Mouse (Mus musculus): ENCODE data around the gene Camk1.

Camk1 gene

GRCm38 (mm10) chr6:113343177-113344092 is at the start of gene Camk1:
Gene Camk1 (minus strand): TSS chr6:113343984.
- peak; percentile 82 to 86 for DNase-seq (ENCODE audit: low spot score in 2 of 2)

- DNase-seq (ENCODE audit: low spot score in 2 of 2): peak; percentile 71 to 74
Observed at GRCm38 (mm10) chr6:113392387-113393071, 48.7 kb upstream of the Camk1 start.

- no peak for DNase-seq (ENCODE audit: low spot score in 2 of 2)
Observed at GRCm38 (mm10) chr6:113392015-113392386, 48.2 kb upstream of the Camk1 start.

- DNase-seq (ENCODE audit: low spot score in 2 of 2): no peak
Observed at GRCm38 (mm10) chr6:113390715-113391114, 46.9 kb upstream of the Camk1 start.

GRCm38 (mm10) chr6:113388960-113389359 is 45.2 kb upstream of the Camk1 start, which contains the start of gene Ttll3:
Gene Ttll3 (plus strand): TSS chr6:113389260.
- DNase-seq (ENCODE audit: low spot score in 2 of 2): no peak

- DNase-seq (ENCODE audit: low spot score in 2 of 2): no peak
Observed at GRCm38 (mm10) chr6:113386025-113386424, 42.2 kb upstream of the Camk1 start.

- DNase-seq (ENCODE audit: low spot score in 2 of 2): no peak
Observed at GRCm38 (mm10) chr6:113385160-113385714, 41.5 kb upstream of the Camk1 start.

- DNase-seq (ENCODE audit: low spot score in 2 of 2): peak; percentile 62 to 75
Observed at GRCm38 (mm10) chr6:113384351-113384927, 40.7 kb upstream of the Camk1 start.

- DNase-seq (ENCODE audit: low spot score in 2 of 2): no peak
Observed at GRCm38 (mm10) chr6:113380480-113380879, 36.7 kb upstream of the Camk1 start.

- DNase-seq (ENCODE audit: low spot score in 2 of 2): no peak
Observed at GRCm38 (mm10) chr6:113379246-113379645, 35.5 kb upstream of the Camk1 start.

- DNase-seq (ENCODE audit: low spot score in 2 of 2): peak; percentile 94
Observed at GRCm38 (mm10) chr6:113377496-113378385, 34.0 kb upstream of the Camk1 start, which contains the start of the genes Tada3 and Arpc4. Gene Tada3 (minus strand): TSS chr6:113377883. Gene Arpc4 (plus strand): TSS chr6:113378115.

- no peak for DNase-seq (ENCODE audit: low spot score in 2 of 2)
Observed at GRCm38 (mm10) chr6:113377172-113377495, 33.4 kb upstream of the Camk1 start.

- no peak for DNase-seq (ENCODE audit: low spot score in 2 of 2)
Observed at GRCm38 (mm10) chr6:113373491-113373890, 29.7 kb upstream of the Camk1 start.

GRCm38 (mm10) chr6:113370194-113370929 is 26.6 kb upstream of the Camk1 start:
- no peak for DNase-seq (ENCODE audit: low spot score in 2 of 2)

GRCm38 (mm10) chr6:113368577-113368976 is 24.8 kb upstream of the Camk1 start:
- DNase-seq (ENCODE audit: low spot score in 2 of 2): no peak

- no peak for DNase-seq (ENCODE audit: low spot score in 2 of 2)
Observed at GRCm38 (mm10) chr6:113368124-113368523, 24.3 kb upstream of the Camk1 start.

- no peak for DNase-seq (ENCODE audit: low spot score in 2 of 2)
Observed at GRCm38 (mm10) chr6:113367574-113367973, 23.8 kb upstream of the Camk1 start.

GRCm38 (mm10) chr6:113366639-113367038 is 22.9 kb upstream of the Camk1 start:
- DNase-seq (ENCODE audit: low spot score in 2 of 2): no peak

GRCm38 (mm10) chr6:113364518-113365135 is 20.8 kb upstream of the Camk1 start:
- no peak for DNase-seq (ENCODE audit: low spot score in 2 of 2)

GRCm38 (mm10) chr6:113362241-113362640 is 18.5 kb upstream of the Camk1 start:
- DNase-seq (ENCODE audit: low spot score in 2 of 2): no peak

All from right cerebral cortex, postnatal 10 days (tissue).